Mouse (Mus musculus) left cerebral cortex, adult 11 months (tissue): ENCODE measurements at regions not wholly inside any gene's neighbourhood (a gene's known extent, or its start where the extent isn't known, plus 50 kb on each side); places are given as distances from the start of the nearest gene placed in this dataset.
"Not testable (repeated sequence)": the region's sequence is repeated elsewhere in the genome, so short reads cannot be mapped to it uniquely, and the experiment has no call there.

ENCODE experiments used
- DNase-seq: peaks from one replicate; pipeline ENCODE4 v3.0.0; 2022; ENCODE audit warnings: low spot score

DNA sequence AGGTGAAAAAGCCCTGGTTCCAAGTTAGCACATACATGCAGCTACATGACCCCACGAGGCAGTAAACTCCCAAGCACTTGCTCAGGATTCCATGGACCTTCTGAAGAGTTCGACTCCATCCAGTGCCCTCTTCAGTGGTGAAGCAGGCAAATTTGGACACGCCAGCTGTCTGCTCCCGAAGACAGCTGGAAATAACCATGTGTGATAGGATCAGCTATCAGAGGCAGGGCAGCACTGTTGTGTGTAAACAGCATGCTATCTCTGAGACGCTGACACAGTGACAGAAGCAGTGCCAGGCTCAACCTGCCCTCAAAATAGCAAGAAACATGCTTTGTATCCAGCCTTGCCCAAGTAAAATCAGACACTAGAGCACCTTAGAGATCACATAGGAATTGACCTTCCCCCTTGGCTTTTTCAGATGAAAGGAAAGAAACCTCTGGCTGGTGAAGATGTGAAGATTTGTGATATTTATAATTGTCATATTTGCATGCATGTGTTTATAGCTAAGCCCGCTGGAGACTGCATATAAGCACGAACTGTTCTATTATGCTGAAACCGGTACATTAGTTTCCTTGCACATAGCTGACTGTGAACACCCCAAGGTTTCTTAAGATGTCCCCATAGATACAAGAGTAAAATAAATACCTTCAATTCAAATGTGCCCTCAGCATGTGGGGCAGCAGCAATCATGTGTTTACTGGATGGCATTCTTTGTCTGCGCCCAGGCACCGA lies 146.4 kb upstream of the Nrip1 start:
- DNase-seq: no peak

- DNase-seq: no peak
Observed at GRCm38 (mm10) chr16:76510861-76511260, 137.2 kb upstream of the Nrip1 start.

DNA sequence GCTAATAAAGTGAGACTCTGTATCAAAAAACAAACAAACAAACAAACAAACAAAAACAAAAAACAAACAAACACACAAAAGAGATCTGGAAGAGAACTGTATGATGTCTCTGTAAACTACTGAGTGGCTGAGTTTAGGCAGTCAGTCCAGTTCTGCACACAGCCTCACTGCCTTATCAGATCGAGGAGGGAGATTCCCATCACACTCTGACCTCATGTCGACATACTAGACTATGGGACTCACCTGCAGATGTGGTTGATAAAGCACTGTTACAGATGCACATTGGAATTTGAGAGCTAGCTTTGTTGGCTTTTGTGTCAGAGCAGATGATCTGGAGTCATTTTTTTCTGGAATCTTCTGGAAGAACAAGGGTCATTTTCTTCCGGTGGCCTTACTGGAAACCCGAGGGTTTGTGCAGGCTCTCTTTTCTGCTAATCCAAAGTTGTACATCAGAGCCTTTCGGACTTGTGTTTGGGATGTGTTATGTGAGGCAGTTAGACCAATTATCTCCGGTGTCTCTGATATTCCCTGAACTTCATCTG lies 135.6 kb upstream of the Nrip1 start:
- DNase-seq: no peak

DNA sequence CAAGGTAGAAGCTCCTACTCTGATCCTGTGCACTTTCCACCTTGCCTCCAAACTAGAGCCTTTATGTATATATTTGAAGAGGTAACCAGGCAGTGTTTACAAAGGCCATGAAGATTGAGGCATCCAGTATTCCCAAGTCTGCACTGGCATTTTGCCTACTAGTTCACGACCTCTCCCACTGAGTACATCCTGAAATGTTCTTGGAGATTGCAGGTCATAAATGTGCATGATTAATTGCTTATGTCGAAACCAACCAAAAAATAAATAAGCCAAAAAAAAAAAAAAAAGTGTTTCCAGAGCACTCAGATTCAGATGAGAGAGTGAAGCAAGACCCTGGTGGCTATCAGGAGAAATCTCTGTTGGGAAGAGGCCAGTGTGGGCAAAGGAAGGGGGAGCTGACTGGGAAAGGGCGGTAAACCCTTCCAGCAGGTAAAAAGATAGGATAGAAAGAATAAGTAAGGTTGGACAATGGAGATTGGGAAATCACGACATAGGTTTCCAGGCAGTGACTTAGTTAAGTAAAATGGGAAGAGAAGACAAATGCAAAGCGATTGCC lies 133.6 kb upstream of the Nrip1 start:
- DNase-seq: no peak

GRCm38 (mm10) chr16:76506240-76506639 lies 132.6 kb upstream of the Nrip1 start:
- no peak for DNase-seq

- DNase-seq: no peak
Observed at GRCm38 (mm10) chr16:76499686-76500400, 126.2 kb upstream of the Nrip1 start.

- no peak for DNase-seq
Observed at GRCm38 (mm10) chr16:76498233-76498632, 124.6 kb upstream of the Nrip1 start.

- DNase-seq: no peak
Observed at GRCm38 (mm10) chr16:76497041-76497808, 123.6 kb upstream of the Nrip1 start.

DNA sequence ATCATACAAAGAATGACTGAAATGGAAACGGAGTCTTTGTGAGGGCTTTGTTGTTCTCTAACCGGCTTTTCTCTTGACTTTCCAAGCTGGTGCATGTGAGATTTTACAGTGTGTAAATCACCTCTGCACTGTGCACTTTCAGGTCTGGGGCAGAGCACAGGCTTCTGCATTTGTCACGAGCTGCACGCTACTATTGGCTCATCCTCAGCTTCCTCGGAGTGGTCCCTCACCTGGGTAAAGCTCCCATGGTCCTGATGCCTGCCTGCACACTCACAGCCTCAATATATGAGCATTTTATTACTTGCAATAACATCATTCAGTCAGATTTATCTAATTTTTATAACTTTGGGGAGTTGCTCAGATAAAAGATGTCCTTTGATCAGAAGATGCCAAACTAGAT lies 109.8 kb upstream of the Nrip1 start:
- no peak for DNase-seq

DNA sequence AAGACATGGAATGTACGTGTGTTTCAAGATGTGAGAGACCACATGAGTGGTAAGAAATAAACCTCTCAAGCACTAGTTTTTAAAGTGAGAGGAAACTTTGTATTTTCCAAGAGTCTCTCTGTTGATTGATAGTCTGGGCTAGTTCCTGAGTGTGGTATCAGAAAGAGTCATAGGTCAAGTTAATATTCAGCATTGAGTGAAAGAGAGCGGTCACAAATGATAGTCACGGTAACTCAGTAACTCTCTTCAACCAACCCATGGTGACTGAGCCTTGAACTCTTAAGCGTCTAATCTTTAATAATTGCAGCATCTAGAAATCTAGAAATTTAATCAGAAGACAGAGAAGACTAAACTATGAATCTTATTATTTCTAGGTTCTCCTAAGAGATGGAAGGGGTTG lies 108.3 kb upstream of the Nrip1 start:
- no peak for DNase-seq

GRCm38 (mm10) chr16:76477474-76477873 lies 103.8 kb upstream of the Nrip1 start:
- DNase-seq: no peak

GRCm38 (mm10) chr16:76474481-76474880 lies 100.9 kb upstream of the Nrip1 start:
- DNase-seq: no peak

- DNase-seq: no peak
Observed at GRCm38 (mm10) chr16:76472386-76472785, 98.8 kb upstream of the Nrip1 start.

GRCm38 (mm10) chr16:76471081-76471480 lies 97.5 kb upstream of the Nrip1 start:
- no peak for DNase-seq

DNA sequence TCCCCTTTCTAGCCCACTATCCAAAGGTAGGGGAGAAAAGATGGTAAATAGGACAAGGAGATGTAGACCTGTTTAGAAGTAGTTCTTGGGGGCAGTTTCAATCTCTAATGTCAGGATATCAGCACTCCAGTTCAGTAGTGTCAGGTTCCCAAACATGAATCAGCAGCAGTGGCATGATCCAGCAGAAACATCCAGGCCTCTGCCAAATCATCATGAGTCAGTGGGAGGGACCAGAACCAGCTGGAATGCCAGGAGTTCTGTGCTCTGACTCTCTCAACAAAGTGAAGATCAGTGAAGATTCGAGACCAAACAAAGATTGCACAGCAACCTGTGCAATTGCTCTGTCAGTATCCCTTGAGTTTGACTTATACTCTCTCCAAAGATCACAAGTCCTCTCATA lies 85.9 kb upstream of the Nrip1 start:
- no peak for DNase-seq

GRCm38 (mm10) chr16:76456300-76456599 lies 82.6 kb upstream of the Nrip1 start:
- not testable (repeated sequence) for DNase-seq

DNA sequence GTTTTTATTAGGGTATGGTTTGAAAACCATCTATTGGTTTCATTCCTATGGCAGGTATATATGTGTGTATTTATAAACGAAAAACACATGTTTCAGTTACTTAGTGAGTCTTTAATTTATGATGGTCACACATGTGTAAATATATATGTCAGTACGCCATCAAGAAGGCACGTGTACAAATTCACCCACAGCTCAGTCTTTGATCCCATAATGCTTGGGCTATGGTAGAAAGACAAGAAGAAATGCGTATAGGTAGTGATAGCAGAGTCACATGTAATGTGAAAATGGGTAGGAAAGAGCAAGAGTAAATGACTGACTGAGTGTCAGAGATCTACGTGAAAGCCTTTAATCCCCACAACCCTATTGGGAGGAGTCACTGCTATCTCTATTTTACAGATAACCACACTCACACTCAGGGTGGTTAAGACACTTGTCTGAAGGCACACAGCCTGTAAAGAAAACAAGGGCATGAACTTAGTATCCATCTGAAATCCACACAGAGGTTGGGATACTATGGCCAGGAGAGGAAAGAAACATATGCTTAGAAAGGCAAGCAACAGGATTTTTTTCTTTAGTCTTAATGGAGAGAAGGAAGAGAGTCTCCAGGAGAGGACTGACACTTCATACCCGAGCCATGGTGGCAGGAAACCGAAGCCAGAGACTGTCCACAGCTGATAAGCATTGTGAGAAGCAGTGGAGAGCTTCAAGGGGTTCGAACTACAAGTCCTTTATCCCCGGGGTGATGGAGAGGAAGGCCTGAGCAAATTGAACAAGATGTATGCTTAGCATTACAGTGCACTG lies 82.1 kb upstream of the Nrip1 start:
- DNase-seq: no peak

- DNase-seq: no peak
Observed at GRCm38 (mm10) chr16:76454741-76455465, 81.3 kb upstream of the Nrip1 start.

GRCm38 (mm10) chr16:76453457-76454200 lies 80.0 kb upstream of the Nrip1 start:
- no peak for DNase-seq

DNA sequence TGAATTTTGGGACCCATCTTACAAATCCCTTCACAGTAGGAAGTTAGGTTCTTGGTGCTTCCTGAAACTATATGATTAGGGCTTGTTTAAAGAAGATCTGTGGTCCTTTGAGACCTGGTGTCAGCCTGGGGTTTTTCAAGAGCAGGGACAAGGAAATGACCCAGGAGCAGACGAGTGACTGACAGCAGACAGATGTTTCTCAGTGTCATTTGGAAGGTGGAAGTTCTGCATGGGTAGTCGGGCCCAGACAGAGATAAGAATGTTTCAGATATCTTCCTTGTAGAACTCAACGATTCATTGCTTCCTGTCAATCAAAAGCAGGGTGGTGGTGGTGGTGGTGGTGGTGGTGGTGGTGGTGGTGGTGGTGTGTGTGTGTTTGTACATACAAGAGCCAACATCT lies 75.1 kb upstream of the Nrip1 start:
- DNase-seq: no peak
